Mouse (Mus musculus) granulocyte monocyte progenitor cell, adult 5-6 weeks (primary cell): Measurements from ENCODE around the gene Usp32. TPM values are rescaled to one million over a fixed set of nuclear protein-coding genes. Genes with fewer than 3 reads are reported as not detected.

Experiments used
- ATAC-seq: replicated peaks from 2 replicates; pipeline ENCODE4 v1.8.0; 2016; ENCODE audit warnings: mild to moderate bottlenecking, moderate TSS enrichment, inconsistent platforms; ENCODE audit not compliant: poor library complexity, severe bottlenecking
- total RNA-seq, 2 experiments: library from RNA; stranded (forward) in 1 of 2; stranded (reverse) in 1 of 2; fragments of 200-712, 200-1000 nt in 1 of 2; fragments of >200 nt in 1 of 2; fragmentation: Nextera tagmentation in 1 of 2; gene quantifications; 2 replicates each; pipeline ENCODE4 v1.2.3; 2014 to 2017

Gene Usp32
- total RNA-seq, 2 experiments from 2014 or later = 7.6 to 12.2 TPM

GRCm38 (mm10) chr11:85126257-85127102 is 13.5 kb downstream of the Usp32 start:
- peak; percentile 40; the same call in 1 of the 2 replicates for ATAC-seq

- peak; percentile 85 for ATAC-seq
Measured at GRCm38 (mm10) chr11:85123267-85123992, 16.5 kb downstream of the Usp32 start.

DNA sequence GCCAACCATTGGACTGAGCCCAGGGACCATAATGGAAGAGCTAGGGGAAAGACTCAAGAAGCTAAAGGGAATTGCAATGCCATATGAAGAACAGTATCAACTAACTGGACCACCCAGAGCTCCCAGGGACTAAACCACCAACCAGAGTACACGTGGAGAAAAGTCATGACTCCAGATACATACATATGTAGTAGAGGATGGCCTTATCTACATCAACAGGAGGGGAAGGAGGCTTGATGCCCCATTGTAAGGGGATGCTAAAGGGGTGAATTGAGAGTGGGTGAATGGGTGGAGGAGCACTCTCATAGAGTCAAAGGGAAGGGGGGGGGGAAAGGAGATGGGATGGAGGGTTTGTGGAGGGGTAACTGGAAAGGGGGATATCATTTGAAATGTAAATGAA is 17.9 kb downstream of the Usp32 start:
- ATAC-seq = no peak

DNA sequence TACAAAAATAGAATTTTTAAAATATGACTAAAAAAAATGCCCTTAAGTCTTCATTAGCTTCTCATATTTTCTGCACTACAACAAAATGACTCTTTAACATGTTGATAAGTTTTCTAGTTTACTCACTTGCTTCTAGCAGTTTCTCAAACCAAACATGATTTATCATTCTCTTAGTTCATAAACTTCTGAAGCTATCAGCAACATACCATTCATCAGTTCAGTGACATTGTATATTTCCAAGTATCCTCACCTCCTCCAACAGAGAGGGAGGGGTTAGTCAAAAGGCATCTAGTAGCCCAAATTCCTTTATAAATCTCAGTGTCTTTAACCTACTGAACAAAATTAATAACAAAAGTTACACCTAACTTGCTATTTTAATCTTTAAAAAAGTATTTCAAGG is 22.8 kb downstream of the Usp32 start:
- ATAC-seq = no peak

DNA sequence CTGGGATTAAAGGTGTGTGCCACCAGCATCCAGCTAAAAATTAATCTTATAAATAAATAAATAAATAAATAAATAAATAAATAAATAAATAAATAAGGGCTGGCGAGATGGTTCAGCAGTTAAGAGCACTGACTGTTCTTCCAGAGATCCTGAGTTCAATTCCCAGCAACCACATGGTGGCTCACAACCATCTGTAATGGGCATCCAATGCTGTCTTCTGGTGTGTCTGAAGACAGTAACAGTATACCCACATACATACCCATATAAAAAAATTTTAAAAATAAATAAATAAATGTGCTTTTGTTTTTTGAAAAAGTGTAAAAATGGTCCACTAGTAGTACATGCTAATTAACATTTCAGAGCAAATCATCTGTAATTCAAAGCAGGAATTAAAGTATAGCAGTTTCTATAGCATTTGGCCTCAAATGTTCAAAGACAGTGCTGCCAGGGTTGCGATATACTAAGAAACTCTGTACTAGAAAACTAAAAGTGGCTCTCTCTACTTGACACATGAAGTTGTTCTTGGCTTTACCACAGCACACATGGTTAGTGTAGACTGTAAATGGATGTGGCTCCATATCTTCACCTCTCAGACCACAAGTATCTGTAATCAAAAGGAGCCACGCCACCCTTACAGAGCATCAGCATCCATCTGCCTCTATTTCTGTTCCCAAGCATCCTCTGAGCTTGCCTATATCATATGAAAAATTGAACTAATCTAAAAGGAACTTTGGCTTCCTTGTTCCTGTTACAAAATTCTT is 23.7 kb downstream of the Usp32 start:
- no peak for ATAC-seq

- no peak for ATAC-seq
Measured at GRCm38 (mm10) chr11:85109957-85110356, 30.0 kb downstream of the Usp32 start.

GRCm38 (mm10) chr11:85107217-85107616 is 32.7 kb downstream of the Usp32 start:
- no peak for ATAC-seq

- no peak for ATAC-seq
Measured at GRCm38 (mm10) chr11:85105836-85106235, 34.1 kb downstream of the Usp32 start.

DNA sequence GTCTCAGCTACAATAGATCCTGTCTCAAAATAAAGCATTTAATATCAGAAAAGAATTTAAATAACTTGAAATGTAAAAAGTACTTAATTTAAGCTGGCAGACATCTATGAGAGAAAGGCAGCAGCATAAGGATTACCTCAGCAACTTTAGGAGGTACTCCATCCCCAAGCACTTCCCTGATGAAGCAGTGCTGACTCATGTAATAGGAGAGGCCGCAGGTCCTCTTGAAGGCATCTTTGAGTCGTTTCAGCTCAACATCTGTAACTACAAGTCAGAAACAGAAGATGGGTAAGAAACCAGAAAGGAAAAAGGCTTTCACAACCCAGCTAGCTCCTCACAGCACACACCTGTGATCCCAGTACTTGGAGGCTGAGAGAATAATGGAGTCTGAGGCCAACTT is 36.2 kb downstream of the Usp32 start:
- no peak for ATAC-seq

DNA sequence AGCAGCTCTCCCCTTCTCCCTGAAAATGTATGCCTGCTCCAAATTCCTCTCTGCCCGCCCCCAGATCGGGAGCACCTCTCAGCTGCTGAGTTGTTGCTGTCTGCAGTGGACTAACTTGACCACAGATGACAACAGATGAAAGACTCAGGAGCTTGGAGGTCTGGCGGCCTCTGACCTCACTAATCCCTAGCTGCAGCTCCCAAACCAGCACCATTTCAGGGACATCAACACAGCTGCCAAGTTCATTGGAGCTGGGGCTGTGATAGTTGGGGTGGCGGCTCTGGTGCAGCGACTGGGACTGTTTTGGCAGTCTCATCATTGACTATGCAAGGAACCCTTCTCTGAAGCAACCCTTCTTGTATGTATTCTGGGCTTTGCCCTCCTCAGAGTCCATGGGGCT is 44.8 kb downstream of the Usp32 start:
- no peak for ATAC-seq

GRCm38 (mm10) chr11:85086253-85086652 is 53.7 kb downstream of the Usp32 start:
- no peak for ATAC-seq

DNA sequence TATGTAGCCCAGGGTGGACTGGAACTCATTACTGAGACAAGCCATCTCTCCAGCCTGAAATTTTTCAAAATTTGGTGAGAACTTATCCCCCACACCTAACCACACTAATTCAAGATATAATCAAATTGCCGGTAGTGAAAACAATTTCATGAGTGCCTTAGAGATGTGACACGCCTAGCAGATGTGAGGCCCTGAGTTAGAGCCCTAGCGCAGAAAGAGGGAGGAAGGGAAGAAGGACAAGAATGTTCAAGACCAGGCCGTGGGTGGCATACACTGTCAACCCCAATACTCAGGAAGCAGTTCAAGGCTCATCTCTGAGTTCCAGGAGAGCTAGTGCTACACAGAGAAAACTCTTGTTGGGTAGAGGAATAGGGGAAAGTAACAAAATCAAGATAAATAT is 72.1 kb downstream of the Usp32 start:
- ATAC-seq = no peak

DNA sequence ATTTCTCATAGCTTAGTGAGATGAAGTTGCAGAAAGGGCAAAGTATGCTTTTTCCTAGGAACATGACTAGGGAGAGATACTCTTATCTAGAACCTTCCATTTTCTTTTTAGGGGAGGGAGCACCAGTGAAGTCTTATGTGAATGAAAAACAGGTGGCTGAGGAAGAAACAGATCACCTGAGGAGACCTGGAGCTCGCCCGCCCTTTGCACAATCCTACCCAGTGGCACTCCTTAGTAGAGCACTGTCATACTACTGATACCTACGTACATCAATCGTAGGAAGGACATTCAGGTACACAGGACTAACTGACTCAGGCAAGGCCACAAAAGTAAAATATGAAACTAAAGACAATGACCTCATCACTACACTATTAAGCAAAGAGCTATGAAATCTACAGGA is 81.4 kb downstream of the Usp32 start:
- no peak for ATAC-seq

DNA sequence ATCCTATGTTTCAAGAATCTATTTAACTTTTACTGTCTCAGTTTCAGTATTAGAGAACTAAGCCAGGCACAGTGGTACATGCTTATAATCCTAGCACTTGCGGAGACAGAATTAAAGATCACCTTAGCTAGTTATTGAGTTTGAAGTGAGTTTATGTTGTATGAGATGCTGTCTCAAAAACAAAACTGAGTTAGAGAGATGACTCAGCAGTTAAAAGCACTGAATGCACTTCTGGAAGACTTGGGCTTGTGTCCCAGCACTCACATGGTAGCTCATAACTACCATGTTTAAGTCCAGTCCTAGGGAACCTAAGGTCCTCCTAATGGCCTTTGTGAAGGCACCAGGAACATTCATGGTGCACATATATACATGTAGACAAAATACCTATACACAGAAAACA is 82.4 kb downstream of the Usp32 start:
- ATAC-seq = no peak

DNA sequence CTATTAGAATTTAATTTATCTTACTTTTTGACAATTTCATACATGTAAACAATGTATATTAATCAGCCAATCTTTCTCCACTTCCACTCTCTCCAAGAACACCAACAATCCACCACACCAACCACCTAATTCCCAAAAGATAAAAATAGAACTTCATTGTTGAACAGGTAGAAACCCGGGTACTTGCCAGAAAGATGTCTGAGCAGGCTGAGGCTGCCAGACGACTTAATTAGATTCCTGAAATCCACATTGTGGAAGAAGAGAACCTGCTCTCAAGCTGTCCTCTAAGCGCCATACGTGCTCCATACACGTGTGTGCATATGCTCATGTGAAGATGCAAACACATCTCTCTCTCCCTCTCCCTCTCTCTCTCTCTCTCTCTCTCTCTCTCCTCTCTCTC is 83.1 kb downstream of the Usp32 start:
- ATAC-seq = no peak

- no peak for ATAC-seq
Measured at GRCm38 (mm10) chr11:85055561-85055960, 84.4 kb downstream of the Usp32 start.

DNA sequence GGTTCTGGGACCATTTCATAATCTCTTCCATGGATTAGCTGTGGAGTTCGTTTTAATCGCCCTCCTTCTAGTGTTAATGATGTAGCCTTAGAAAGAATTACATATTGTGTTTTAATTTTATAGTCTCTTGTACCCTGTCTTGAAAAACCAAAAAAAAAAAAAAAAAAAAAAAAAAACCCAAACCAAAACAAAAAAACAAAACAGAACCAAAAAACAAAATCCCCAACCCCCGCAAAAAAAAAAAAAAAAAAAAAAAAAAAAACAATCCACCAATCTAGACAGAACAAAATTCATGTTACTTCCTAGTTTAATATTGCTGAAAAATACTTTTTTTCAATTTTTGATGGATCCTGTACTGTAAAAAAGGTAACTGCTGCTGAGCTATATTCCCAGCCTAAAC is 100.7 kb downstream of the Usp32 start:
- ATAC-seq = no peak

- ATAC-seq = no peak
Measured at GRCm38 (mm10) chr11:85013121-85013520, 126.8 kb downstream of the Usp32 start.

- ATAC-seq = peak; percentile 100
Measured at GRCm38 (mm10) chr11:85003566-85003965, 136.4 kb downstream of the Usp32 start.

DNA sequence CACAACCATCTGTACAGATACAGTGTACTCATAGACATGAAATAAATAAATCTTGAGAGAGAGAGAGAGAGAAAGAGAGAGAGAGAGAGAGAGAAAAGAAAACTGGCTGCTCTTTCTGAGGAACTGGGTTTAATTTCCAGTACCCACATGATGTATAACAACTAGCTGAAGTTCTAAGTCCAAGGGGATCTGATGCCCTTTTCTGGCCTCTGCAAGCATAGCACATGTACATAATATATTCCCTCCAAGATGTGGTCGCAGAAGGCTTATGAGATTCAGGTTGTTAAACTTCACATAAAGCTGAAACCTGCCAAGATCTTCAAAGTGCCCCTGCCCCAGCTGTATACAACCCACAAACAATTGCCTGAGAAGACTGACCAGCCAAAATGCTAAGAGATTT is 144.7 kb downstream of the Usp32 start:
- no peak for ATAC-seq

DNA sequence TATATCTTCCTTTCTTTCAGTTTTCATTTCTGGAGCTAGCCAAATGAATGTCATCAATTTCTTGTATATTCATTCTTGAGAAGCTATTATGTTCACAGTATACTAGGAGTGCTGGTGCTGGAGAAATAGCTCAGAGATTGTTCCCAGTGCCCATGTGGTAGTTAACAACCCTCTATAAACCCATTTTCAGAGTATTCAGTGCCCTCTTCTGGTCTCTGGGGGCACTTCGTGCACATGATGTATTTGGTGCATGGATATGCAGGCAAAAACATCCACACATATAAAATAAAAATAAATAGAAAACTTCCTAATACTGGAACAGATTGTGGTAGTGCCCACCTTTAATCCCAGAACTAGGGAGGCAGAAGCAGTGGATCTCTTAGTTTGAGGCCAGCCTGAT is 147.0 kb downstream of the Usp32 start:
- ATAC-seq = no peak
